14 mouse cellular contexts compared by ENCODE assay signal in the genomic region with DNA sequence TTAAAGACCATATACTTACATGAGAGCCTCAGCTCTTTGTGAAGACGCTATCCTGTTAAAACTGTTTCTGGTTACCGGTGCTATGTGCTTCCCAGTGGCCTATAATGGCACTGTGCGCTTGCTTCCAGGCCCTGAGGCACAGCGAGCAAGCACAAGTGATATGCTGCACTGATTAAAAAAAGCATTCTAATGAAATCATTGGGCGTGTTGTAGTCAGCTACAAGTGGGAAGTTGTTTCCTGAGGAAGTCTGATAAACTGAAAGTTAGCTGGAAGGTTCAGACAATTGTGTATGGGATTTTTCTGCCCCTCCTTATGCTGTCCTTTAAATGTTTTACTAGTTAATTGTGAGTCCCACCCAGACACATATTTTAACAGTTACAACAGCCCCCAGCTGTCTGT. TPM values are rescaled to one million over a fixed set of nuclear protein-coding genes. Genes with fewer than 3 reads are reported as not detected.
DNase-seq lines count a peak whose midpoint lies in the region; ATAC-seq lines count a peak whose summit lies in the region.
"Had no signal": no experiment of that assay in that cellular context is flagged by ENCODE, and none has a peak within 500 bp of the region (broad histone marks: within the 10 kb centered on the region; RNA-seq: fewer than 3 reads in every experiment).

No protein-coding gene starts in this region.

- H3K9me3 ChIP-seq in intestine, embryonic 16.5 days (ENCODE audit: control insufficient read depth, low read length), result no peaks in the 10 kb centered on the region
- H3K9me3 ChIP-seq in intestine, embryonic 15.5 days, result no peaks in the 10 kb centered on the region
- no peaks in the 10 kb centered on the region for H3K9me3 ChIP-seq in megakaryocyte, embryonic 14.5 days
- no peaks in the 10 kb centered on the region for H3K9me3 ChIP-seq in heart, embryonic 12.5 days (replicated peaks)
- no peaks in the 10 kb centered on the region for H3K9me3 ChIP-seq in stomach, embryonic 16.5 days (replicated peaks; ENCODE audit: control insufficient read depth, low read length)
- H3K9me3 ChIP-seq: liver, embryonic 15.5 days had no signal

- no peak overlapping the region for H3K4me3 ChIP-seq in intestine, embryonic 16.5 days (ENCODE audit: low read length)
- no peak overlapping the region for H3K4me3 ChIP-seq in intestine, embryonic 15.5 days (replicated peaks)
- H3K4me3 ChIP-seq in megakaryocyte, embryonic 14.5 days (replicated peaks), result peak overlapping the region; percentile 48
- H3K4me3 ChIP-seq in heart, embryonic 12.5 days, result no peak overlapping the region
- no peak overlapping the region for H3K4me3 ChIP-seq in stomach, embryonic 16.5 days (replicated peaks; ENCODE audit: low read length)
- H3K4me3 ChIP-seq: liver, embryonic 15.5 days had no signal

- H3K27ac ChIP-seq in intestine, embryonic 16.5 days (ENCODE audit: low read length), result 0 out of 2 replicates have a peak overlapping the region, but pooled peaks have one; percentile 16
- no peak overlapping the region for H3K27ac ChIP-seq in intestine, embryonic 15.5 days
- peak overlapping the region; percentile 2; the same call in 1 of the 2 replicates for H3K27ac ChIP-seq in heart, embryonic 12.5 days (ENCODE audit: poor library complexity, severe bottlenecking)
- peak overlapping the region; percentile 65 for H3K27ac ChIP-seq in stomach, embryonic 16.5 days (ENCODE audit: low read length)
- H3K27ac ChIP-seq: liver, embryonic 15.5 days had no signal

- no peak overlapping the region for H3K4me2 ChIP-seq in intestine, embryonic 16.5 days (ENCODE audit: low read depth, low read length)
- H3K4me2 ChIP-seq in intestine, embryonic 15.5 days (replicated peaks), result no peak overlapping the region
- H3K4me2 ChIP-seq in heart, embryonic 12.5 days, result no peak overlapping the region
- no peak overlapping the region for H3K4me2 ChIP-seq in stomach, embryonic 16.5 days (ENCODE audit: low read depth, low read length)
- H3K4me2 ChIP-seq: liver, embryonic 15.5 days had no signal

- no peaks in the 10 kb centered on the region for H3K36me3 ChIP-seq in intestine, embryonic 16.5 days (ENCODE audit: control insufficient read depth, insufficient read depth, low read length)
- H3K36me3 ChIP-seq in intestine, embryonic 15.5 days, result no peaks in the 10 kb centered on the region
- peaks cover 53% of the 10 kb centered on the region for H3K36me3 ChIP-seq in megakaryocyte, embryonic 14.5 days (replicated peaks; ENCODE audit: low read length)
- H3K36me3 ChIP-seq in heart, embryonic 12.5 days, result no peaks in the 10 kb centered on the region
- H3K36me3 ChIP-seq in stomach, embryonic 16.5 days (ENCODE audit: control insufficient read depth, insufficient read depth, low read length), result no peaks in the 10 kb centered on the region
- H3K36me3 ChIP-seq: liver, embryonic 15.5 days had no signal

- peaks cover 22% of the 10 kb centered on the region for H3K4me1 ChIP-seq in intestine, embryonic 16.5 days (ENCODE audit: control insufficient read depth, insufficient read depth, low read length)
- peaks cover 24% of the 10 kb centered on the region for H3K4me1 ChIP-seq in intestine, embryonic 15.5 days (replicated peaks)
- H3K4me1 ChIP-seq in megakaryocyte, embryonic 14.5 days, result peaks cover 96% of the 10 kb centered on the region
- peaks cover 49% of the 10 kb centered on the region for H3K4me1 ChIP-seq in heart, embryonic 12.5 days (replicated peaks)
- H3K4me1 ChIP-seq in stomach, embryonic 16.5 days (ENCODE audit: control insufficient read depth, insufficient read depth, low read length), result peaks cover 17% of the 10 kb centered on the region

- 61% methylated on average over 5 of the region's 5 CpGs for WGBS in intestine, embryonic 16.5 days
- 58% methylated on average over 5 of the region's 5 CpGs for WGBS in intestine, embryonic 15.5 days
- WGBS in heart, embryonic 12.5 days, result 55% methylated on average over 5 of the region's 5 CpGs
- 52% methylated on average over 5 of the region's 5 CpGs for WGBS in stomach, embryonic 16.5 days

- no peak overlapping the region for H3K9ac ChIP-seq in intestine, embryonic 16.5 days (ENCODE audit: low read depth, low read length)
- no peak overlapping the region for H3K9ac ChIP-seq in intestine, embryonic 15.5 days
- no peak overlapping the region for H3K9ac ChIP-seq in heart, embryonic 12.5 days
- no peak overlapping the region for H3K9ac ChIP-seq in stomach, embryonic 16.5 days (ENCODE audit: low read length)
- H3K9ac ChIP-seq: liver, embryonic 15.5 days had no signal

- H3K27me3 ChIP-seq in intestine, embryonic 16.5 days (replicated peaks; ENCODE audit: control insufficient read depth, insufficient read depth, low read length), result no peaks in the 10 kb centered on the region
- H3K27me3 ChIP-seq in intestine, embryonic 15.5 days (replicated peaks), result no peaks in the 10 kb centered on the region
- no peaks in the 10 kb centered on the region for H3K27me3 ChIP-seq in megakaryocyte, embryonic 14.5 days (replicated peaks)
- H3K27me3 ChIP-seq in heart, embryonic 12.5 days (replicated peaks), result no peaks in the 10 kb centered on the region
- H3K27me3 ChIP-seq in stomach, embryonic 16.5 days (ENCODE audit: control insufficient read depth, insufficient read depth, low read length), result no peaks in the 10 kb centered on the region
- H3K27me3 ChIP-seq: liver, embryonic 15.5 days had no signal

- DNase-seq in frontal cortex, postnatal 36 days (ENCODE audit: low spot score in 2 of 2), result no peak
- no peak for DNase-seq in cerebellum, postnatal 10 days
- DNase-seq: adrenal gland, postnatal 36 days; cerebellum, adult 11-12 months; kidney, adult 8-10 months; midbrain, embryonic 14.5 days had no signal

- ATAC-seq in intestine, embryonic 16.5 days, result no peak
- no peak for ATAC-seq in intestine, embryonic 15.5 days
- no peak for ATAC-seq in megakaryocyte, adult 5-6 weeks (ENCODE audit: poor library complexity, severe bottlenecking)
- peak; percentile 36; the same call in 1 of the 2 replicates for ATAC-seq in heart, embryonic 12.5 days (ENCODE audit: insufficient number of reproducible peaks, low FRiP score)
- ATAC-seq in stomach, embryonic 16.5 days (ENCODE audit: insufficient read depth, low FRiP score), result no peak
- ATAC-seq: forebrain, embryonic 16.5 days had no signal

RNA-seq across cellular contexts. Expression of a gene that starts 49.0 kb away (rescaled TPM):
- polyA plus RNA-seq in intestine, embryonic 16.5 days (2015; fragmentation: Nextera tagmentation; extraction: Ambion mirVana), result 14.5 and 16.1 TPM in 2 replicates
- polyA plus RNA-seq in intestine, embryonic 15.5 days (2015; fragmentation: Nextera tagmentation; extraction: Ambion mirVana), result 21.3 and 23.4 TPM in 2 replicates
- 43.3 and 55.0 TPM in 2 replicates for polyA plus RNA-seq in megakaryocyte, embryonic 14.5 days (2012; ENCODE audit: insufficient read depth, low replicate concordance)
- 19.5 and 21.3 TPM in 2 replicates for total RNA-seq in megakaryocyte, adult 5-6 weeks (2015)
- total RNA-seq in megakaryocyte, adult 5-6 weeks (2017), result 28.9 and 36.3 TPM in 2 replicates
- polyA plus RNA-seq in heart, embryonic 12.5 days (2016; fragmentation: Nextera tagmentation; extraction: Ambion mirVana), result 18.0 and 18.7 TPM in 2 replicates
- 18.2 and 20.2 TPM in 2 replicates for polyA plus RNA-seq in stomach, embryonic 16.5 days (2015; fragmentation: Nextera tagmentation; extraction: Ambion mirVana)
